Mouse (Mus musculus) forebrain, embryonic 13.5 days (tissue): ENCODE data around the gene Pkn1. TPM values are rescaled to one million over a fixed set of nuclear protein-coding genes. Genes with fewer than 3 reads are reported as not detected.
A peak's percentile ranks its signal among the peaks of the same experiment; 100 is the strongest.

Experiments used
- ATAC-seq: fragments of 200-750 bp; cut with Nextera tagmentation; 2 replicates; pipeline ENCODE4 v1.8.0; 2017
- H3K27ac ChIP-seq: fragments of 300-500 bp; sonication (generic); 2 replicates; pipeline ENCODE4 v1.5.1; 2015; ENCODE audit warnings: inconsistent platforms, mild to moderate bottlenecking, moderate library complexity
- H3K27me3 ChIP-seq: fragments of 300-500 bp; sonication (generic); 2 replicates; pipeline ENCODE4 v1.6.1; 2015; ENCODE audit warnings: mild to moderate bottlenecking, inconsistent platforms
- H3K36me3 ChIP-seq: fragments of 300-500 bp; sonication (generic); 2 replicates; pipeline ENCODE4 v1.6.1; 2015; ENCODE audit warnings: mild to moderate bottlenecking, inconsistent platforms; ENCODE audit not compliant: poor library complexity, severe bottlenecking
- H3K4me1 ChIP-seq: fragments of 300-500 bp; sonication (generic); 2 replicates; pipeline ENCODE4 v1.6.1; 2015; ENCODE audit warnings: inconsistent platforms
- H3K4me2 ChIP-seq: fragments of 300-500 bp; sonication (generic); 2 replicates; pipeline ENCODE4 v1.6.1; 2015; ENCODE audit warnings: inconsistent platforms, mild to moderate bottlenecking, moderate library complexity
- H3K4me3 ChIP-seq: fragments of 300-500 bp; sonication (generic); 2 replicates; pipeline ENCODE4 v1.5.1; 2015; ENCODE audit warnings: mild to moderate bottlenecking, inconsistent platforms
- H3K9ac ChIP-seq: fragments of 300-500 bp; sonication (generic); 2 replicates; pipeline ENCODE4 v1.6.1; 2015; ENCODE audit warnings: mild to moderate bottlenecking, inconsistent platforms
- H3K9me3 ChIP-seq: fragments of 300-500 bp; sonication (generic); replicated peaks from 2 replicates; pipeline ENCODE4 v1.6.1; 2016; ENCODE audit warnings: inconsistent platforms
- WGBS: fragments of 180-500 bp; shearing (Covaris S2); methylation state at CpG from one replicate; pipeline ENCODE4 v1.1.7; 2015; 5-methylcytosine and 5-hydroxymethylcytosine counted together
- polyA plus RNA-seq: library from polyadenylated mRNA; unstranded; fragments of >200 nt; fragmentation: Nextera tagmentation; extraction: Ambion mirVana; gene quantifications from 2 replicates; pipeline ENCODE4 v1.2.1, GENCODE M21; 2015

Gene Pkn1
- polyA plus RNA-seq, 1 experiment from 2014 or later: 25.6 TPM

- Histone ChIP-seq H3K4me3 (no peak overlapping the region), H3K4me2 (no peak overlapping the region), H3K9me3 (no peaks in the 10 kb centered on the region; the same call in 1 of the 2 replicates), H3K27ac (no peak overlapping the region), H3K27me3 (no peaks in the 10 kb centered on the region), H3K4me1 (no peaks in the 10 kb centered on the region), H3K9ac (no peak overlapping the region), H3K36me3 (no peaks in the 10 kb centered on the region)
- ATAC-seq: no peak
- WGBS: 87% methylated on average over 7 of the region's 7 CpGs
Measured at GRCm38 (mm10) chr8:83632083-83632707, 66.8 kb downstream of the Pkn1 start.

GRCm38 (mm10) chr8:83625676-83626299 is 73.2 kb downstream of the Pkn1 start:
- Histone ChIP-seq H3K27ac (no peak overlapping the region), H3K4me2 (no peak overlapping the region), H3K36me3 (no peaks in the 10 kb centered on the region), H3K9me3 (no peaks in the 10 kb centered on the region), H3K4me3 (no peak overlapping the region), H3K4me1 (no peaks in the 10 kb centered on the region), H3K27me3 (no peaks in the 10 kb centered on the region), H3K9ac (no peak overlapping the region)
- no peak for ATAC-seq
- 88% methylated on average over 6 of the region's 6 CpGs for WGBS

DNA sequence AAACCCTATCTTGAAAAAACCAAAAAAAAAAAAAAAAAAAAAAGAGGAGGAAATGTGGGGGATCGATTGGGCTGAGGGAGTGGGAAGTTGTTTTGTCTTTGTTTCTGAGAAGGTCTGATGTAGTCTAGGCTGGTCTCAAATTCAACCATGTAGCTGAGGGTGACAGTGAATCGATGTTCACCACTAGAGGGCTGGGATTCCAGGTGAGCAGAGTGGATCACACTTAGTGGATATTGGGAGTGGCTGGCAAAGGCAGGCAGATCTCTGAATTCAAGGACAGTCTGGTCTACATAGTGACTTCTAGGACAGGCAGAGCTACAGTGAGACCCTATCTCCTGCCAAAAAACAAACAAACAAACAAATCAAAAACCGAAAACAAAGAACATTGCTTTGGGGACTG is 74.2 kb downstream of the Pkn1 start:
- ATAC-seq: no peak
- Histone ChIP-seq H3K9ac (no peak overlapping the region), H3K9me3 (no peaks in the 10 kb centered on the region), H3K4me3 (no peak overlapping the region), H3K27me3 (no peaks in the 10 kb centered on the region), H3K4me2 (no peak overlapping the region), H3K27ac (no peak overlapping the region), H3K36me3 (no peaks in the 10 kb centered on the region), H3K4me1 (no peaks in the 10 kb centered on the region)
- WGBS: 50% methylated on average over 3 of the region's 3 CpGs

DNA sequence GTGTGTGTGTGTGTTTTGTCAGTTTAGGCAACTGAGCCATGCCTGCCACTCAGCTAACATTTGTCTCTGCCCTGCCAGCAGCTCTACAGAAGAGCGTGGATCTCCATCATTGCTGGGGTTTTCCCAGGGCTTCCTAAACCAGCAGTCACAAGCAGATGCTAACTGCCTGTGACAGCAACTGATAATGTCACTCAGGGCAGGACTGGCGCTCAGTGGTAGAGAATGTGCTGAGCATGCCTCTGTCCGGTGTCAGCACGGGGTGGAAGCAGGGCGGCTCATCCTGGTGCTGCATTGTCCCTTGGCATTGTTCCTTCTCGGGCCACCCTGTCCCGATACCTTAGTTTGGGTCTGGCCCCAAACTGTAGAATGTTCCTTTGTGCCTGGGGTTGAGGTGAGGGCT is 75.4 kb downstream of the Pkn1 start:
- H3K27me3 ChIP-seq: no peaks in the 10 kb centered on the region

GRCm38 (mm10) chr8:83622389-83622989 is 76.5 kb downstream of the Pkn1 start:
- H3K27ac ChIP-seq: no peak overlapping the region
- H3K27me3 ChIP-seq: no peaks in the 10 kb centered on the region
- H3K9me3 ChIP-seq: no peaks in the 10 kb centered on the region
- peak overlapping the region; percentile 71 for H3K4me2 ChIP-seq
- peak overlapping the region; percentile 63 for H3K9ac ChIP-seq
- peak overlapping the region; percentile 34 for H3K4me3 ChIP-seq
- 10% methylated on average over 23 of the region's 23 CpGs for WGBS
- H3K36me3 ChIP-seq: no peaks in the 10 kb centered on the region
- peak; percentile 95 for ATAC-seq
- H3K4me1 ChIP-seq: no peaks in the 10 kb centered on the region

More for the DNA sequence above, 75.4 kb downstream of the Pkn1 start:
- H3K9ac ChIP-seq: no peak overlapping the region
- no peak overlapping the region for H3K4me3 ChIP-seq
- no peak overlapping the region for H3K27ac ChIP-seq
- ATAC-seq: no peak
- WGBS: 91% methylated on average over 7 of the region's 7 CpGs
- H3K4me1 ChIP-seq: no peaks in the 10 kb centered on the region
- no peaks in the 10 kb centered on the region for H3K9me3 ChIP-seq
- H3K4me2 ChIP-seq: no peak overlapping the region
- H3K36me3 ChIP-seq: no peaks in the 10 kb centered on the region

- 56% methylated on average over 15 of the region's 15 CpGs for WGBS
- Histone ChIP-seq H3K4me1 (no peaks in the 10 kb centered on the region), H3K4me2 (peak overlapping the region; percentile 71), H3K27ac (no peak overlapping the region), H3K9ac (peak overlapping the region; percentile 63), H3K4me3 (peak overlapping the region; percentile 34), H3K36me3 (no peaks in the 10 kb centered on the region), H3K9me3 (no peaks in the 10 kb centered on the region), H3K27me3 (no peaks in the 10 kb centered on the region)
- peak; percentile 49; the same call in 1 of the 2 replicates for ATAC-seq
Measured at GRCm38 (mm10) chr8:83621691-83622388, 77.1 kb downstream of the Pkn1 start.

DNA sequence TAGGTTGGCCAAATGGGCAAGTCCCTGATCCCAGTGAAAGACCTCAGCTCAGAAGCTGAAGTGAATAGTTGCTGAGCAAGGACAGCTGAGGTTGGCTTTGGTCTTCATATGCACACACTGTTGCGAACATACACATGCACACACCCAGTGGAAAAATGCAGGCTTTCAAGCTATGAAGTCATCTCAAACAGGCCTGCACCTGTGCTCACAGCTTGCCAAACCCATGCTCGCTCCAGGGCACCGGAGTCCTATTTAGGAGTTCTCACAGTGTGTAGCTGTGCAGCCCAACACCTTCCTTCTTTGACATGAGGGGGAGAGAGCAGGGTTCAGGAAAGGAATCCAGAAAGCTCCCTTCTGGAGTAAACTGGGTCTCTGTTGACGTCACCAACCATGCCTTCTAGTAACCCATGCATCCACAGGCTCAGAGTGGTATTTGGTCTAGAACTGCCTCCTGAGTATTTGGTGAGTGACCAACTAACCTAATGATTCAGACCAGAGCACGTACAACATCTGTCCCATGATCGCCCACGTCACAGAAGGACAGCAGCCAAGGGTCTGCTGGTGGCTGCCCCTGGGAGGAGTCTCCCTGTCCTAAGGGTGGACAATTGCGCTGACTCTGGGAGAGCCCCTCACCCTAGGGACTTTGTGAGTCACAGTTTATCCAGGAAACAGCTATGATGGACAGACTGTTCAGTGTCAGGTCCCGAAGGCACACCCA is 79.3 kb downstream of the Pkn1 start:
- Histone ChIP-seq H3K4me3 (no peak overlapping the region), H3K27me3 (no peaks in the 10 kb centered on the region), H3K4me1 (no peaks in the 10 kb centered on the region), H3K9me3 (no peaks in the 10 kb centered on the region), H3K9ac (no peak overlapping the region), H3K36me3 (no peaks in the 10 kb centered on the region), H3K27ac (no peak overlapping the region), H3K4me2 (no peak overlapping the region)
- 92% methylated on average over 9 of the region's 9 CpGs for WGBS
- ATAC-seq: no peak

GRCm38 (mm10) chr8:83618566-83618965 is 80.4 kb downstream of the Pkn1 start:
- peaks cover 9% of the 10 kb centered on the region for H3K36me3 ChIP-seq
- 94% methylated on average over 2 of the region's 2 CpGs for WGBS
- no peak overlapping the region for H3K4me2 ChIP-seq
- no peaks in the 10 kb centered on the region for H3K27me3 ChIP-seq
- H3K4me3 ChIP-seq: no peak overlapping the region
- H3K9ac ChIP-seq: no peak overlapping the region
- ATAC-seq: no peak
- H3K27ac ChIP-seq: no peak overlapping the region
- H3K4me1 ChIP-seq: no peaks in the 10 kb centered on the region
- no peaks in the 10 kb centered on the region for H3K9me3 ChIP-seq

GRCm38 (mm10) chr8:83617111-83617510 is 81.9 kb downstream of the Pkn1 start:
- WGBS: 87% methylated on average over 2 of the region's 2 CpGs
- no peak overlapping the region for H3K9ac ChIP-seq

DNA sequence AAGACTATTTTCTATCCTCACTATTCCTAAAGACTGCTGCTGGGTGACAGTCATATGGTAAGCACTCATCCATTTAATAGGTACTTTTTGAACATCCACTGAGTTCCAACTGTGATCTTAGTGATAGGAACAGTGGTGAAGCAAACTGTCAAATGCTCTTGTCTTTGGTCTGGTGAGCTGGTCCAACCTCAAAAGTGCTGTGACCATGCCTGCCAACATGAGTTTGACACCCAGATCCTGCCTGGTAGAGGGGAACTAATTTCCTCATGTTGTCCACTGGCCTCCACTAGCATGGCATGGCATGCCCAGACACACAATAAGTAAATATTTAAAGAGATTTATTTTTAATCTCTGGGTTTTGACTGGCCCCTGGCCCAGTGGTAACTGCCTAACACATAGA is 82.4 kb downstream of the Pkn1 start:
- Histone ChIP-seq H3K4me3 (no peak overlapping the region), H3K4me2 (no peak overlapping the region), H3K27me3 (no peaks in the 10 kb centered on the region), H3K9me3 (no peaks in the 10 kb centered on the region), H3K36me3 (peaks cover 28% of the 10 kb centered on the region), H3K27ac (no peak overlapping the region), H3K9ac (no peak overlapping the region), H3K4me1 (peaks cover 4% of the 10 kb centered on the region; the same call in 1 of the 2 replicates)
- ATAC-seq: no peak

More at GRCm38 (mm10) chr8:83617111-83617510, 81.9 kb downstream of the Pkn1 start:
- no peak overlapping the region for H3K4me3 ChIP-seq
- H3K9me3 ChIP-seq: no peaks in the 10 kb centered on the region
- H3K27me3 ChIP-seq: no peaks in the 10 kb centered on the region
- no peak overlapping the region for H3K27ac ChIP-seq
- no peaks in the 10 kb centered on the region for H3K4me1 ChIP-seq
- peaks cover 23% of the 10 kb centered on the region for H3K36me3 ChIP-seq
- no peak for ATAC-seq
- H3K4me2 ChIP-seq: no peak overlapping the region
